In genomic region chr1:182784784-182785183, GRCm38 (mm10) we compare ENCODE assay signal across 30 mouse cellular contexts. TPM values are rescaled to one million over a fixed set of nuclear protein-coding genes. Genes with fewer than 3 reads are reported as not detected.
DNase-seq lines count a peak whose midpoint lies in the region; ATAC-seq and TF ChIP-seq lines count a peak whose summit lies in the region.
"Had no signal": no experiment of that assay in that cellular context is flagged by ENCODE, and none has a peak within 500 bp of the region (broad histone marks: within the 10 kb centered on the region; RNA-seq: fewer than 3 reads in every experiment).

No protein-coding gene starts in this region.

- no peak overlapping the region for H3K27ac ChIP-seq in kidney, adult 2 months (ENCODE audit: insufficient read depth, low read depth, low read length)
- H3K27ac ChIP-seq in testis, adult 2 months (ENCODE audit: control insufficient read depth, insufficient read depth, low read depth, low read length) = no peak overlapping the region
- peak overlapping the region; percentile 4; the same call in 1 of the 2 replicates for H3K27ac ChIP-seq in embryonic facial prominence, embryonic 13.5 days
- H3K27ac ChIP-seq: forebrain, embryonic 12.5 days; hindbrain, embryonic 14.5 days; limb, embryonic 12.5 days; midbrain, embryonic 10.5 days; stomach, embryonic 15.5 days had no signal

- DNase-seq in cerebellum, adult 9-10 months = no peak
- DNase-seq in kidney, adult 2 months = peak; percentile 24
- no peak for DNase-seq in kidney, postnatal 14 days
- no peak for DNase-seq in testis, postnatal 10 days (ENCODE audit: low spot score)
- no peak for DNase-seq in lung, postnatal 14 days
- DNase-seq: B cell, adult 2 months; gastrocnemius, postnatal 36 days; liver, postnatal 0 days had no signal

- H3K36me3 ChIP-seq in kidney, adult 2 months (ENCODE audit: control insufficient read depth, insufficient read depth, low read length) = no peaks in the 10 kb centered on the region
- H3K36me3 ChIP-seq in testis, adult 2 months (ENCODE audit: control insufficient read depth, insufficient read depth, low read length) = no peaks in the 10 kb centered on the region
- H3K36me3 ChIP-seq in embryonic facial prominence, embryonic 13.5 days = no peaks in the 10 kb centered on the region
- H3K36me3 ChIP-seq: forebrain, embryonic 12.5 days; G1E; limb, embryonic 12.5 days; midbrain, embryonic 10.5 days; stomach, embryonic 15.5 days had no signal

- H3K9me3 ChIP-seq in embryonic facial prominence, embryonic 13.5 days = no peaks in the 10 kb centered on the region
- H3K9me3 ChIP-seq: forebrain, embryonic 12.5 days; limb, embryonic 12.5 days; midbrain, embryonic 10.5 days; stomach, embryonic 15.5 days had no signal

- H3K4me1 ChIP-seq in kidney, adult 2 months (ENCODE audit: control insufficient read depth, insufficient read depth, low read length) = 0 out of 2 replicates have a peak, but pooled peaks cover 4% of the 10 kb centered on the region
- H3K4me1 ChIP-seq in testis, adult 2 months (ENCODE audit: control insufficient read depth, insufficient read depth, low read length) = no peaks in the 10 kb centered on the region
- H3K4me1 ChIP-seq in embryonic facial prominence, embryonic 13.5 days = peaks cover 25% of the 10 kb centered on the region
- H3K4me1 ChIP-seq: forebrain, embryonic 12.5 days; midbrain, embryonic 10.5 days; stomach, embryonic 15.5 days had no signal

- no peak for TF ChIP-seq POLR2A in kidney, adult 2 months (IDR thresholded peaks at IDR 0.05; ENCODE audit: low read depth, low read length)
- no peak for TF ChIP-seq POLR2A in testis, adult 2 months (IDR thresholded peaks at IDR 0.05; ENCODE audit: control insufficient read depth, low read depth, low read length)

- H3K27me3 ChIP-seq in kidney, adult 2 months (replicated peaks; ENCODE audit: control insufficient read depth, insufficient read depth, low read length) = no peaks in the 10 kb centered on the region
- no peaks in the 10 kb centered on the region for H3K27me3 ChIP-seq in testis, adult 2 months (ENCODE audit: control insufficient read depth, insufficient read depth, low read length)
- H3K27me3 ChIP-seq in embryonic facial prominence, embryonic 13.5 days = no peaks in the 10 kb centered on the region
- H3K27me3 ChIP-seq: CH12.LX; forebrain, embryonic 12.5 days; limb, embryonic 12.5 days; stomach, embryonic 15.5 days had no signal

- 0 out of 2 replicates have a peak, but pooled peaks have one; percentile 39 for ATAC-seq in cerebellum, adult (ENCODE audit: insufficient number of reproducible peaks, low FRiP score, low TSS enrichment)
- ATAC-seq in embryonic facial prominence, embryonic 13.5 days (ENCODE audit: insufficient number of reproducible peaks, insufficient read depth, low FRiP score, low TSS enrichment, low read depth) = no peak
- ATAC-seq: activated CD4-positive, CD25-positive, alpha-beta regulatory T cell, adult 4 months; inflammation-experienced regulatory T-cells, adult 6 months; liver, postnatal 0 days had no signal

- no peak for TF ChIP-seq CTCF in kidney, adult 2 months (conservative IDR thresholded peaks at IDR 0.05; ENCODE audit: insufficient read depth, insufficient read length, low read depth, low read length)
- no peak for TF ChIP-seq CTCF in testis, adult 2 months (IDR thresholded peaks at IDR 0.05; ENCODE audit: control insufficient read depth, insufficient read depth, insufficient replicate concordance, low read depth, low read length)

- H3K4me3 ChIP-seq in kidney, adult 2 months (ENCODE audit: insufficient read depth, low read depth, low read length) = no peak overlapping the region
- peak overlapping the region; percentile 67 for H3K4me3 ChIP-seq in testis, adult 2 months (ENCODE audit: control insufficient read depth, low read depth, low read length)
- H3K4me3 ChIP-seq in embryonic facial prominence, embryonic 13.5 days = no peak overlapping the region
- H3K4me3 ChIP-seq: erythroblast, embryonic 14.5 days; forebrain, embryonic 12.5 days; limb, embryonic 12.5 days; midbrain, embryonic 10.5 days; stomach, embryonic 15.5 days had no signal

- no peak overlapping the region for H3K4me2 ChIP-seq in embryonic facial prominence, embryonic 13.5 days
- H3K4me2 ChIP-seq: forebrain, embryonic 12.5 days; hindbrain, embryonic 14.5 days; limb, embryonic 12.5 days; liver, embryonic 11.5 days; stomach, embryonic 15.5 days had no signal

- WGBS in kidney, adult 2 months = 64% methylated on average over 3 of the region's 3 CpGs
- WGBS in embryonic facial prominence, embryonic 13.5 days = 56% methylated on average over 3 of the region's 3 CpGs

- no peak overlapping the region for H3K9ac ChIP-seq in embryonic facial prominence, embryonic 13.5 days
- H3K9ac ChIP-seq: forebrain, embryonic 12.5 days; hindbrain, embryonic 14.5 days; limb, embryonic 12.5 days; liver, postnatal 0 days; stomach, embryonic 15.5 days had no signal

RNA-seq across cellular contexts. Expression of gene Susd4, which starts 21.1 kb away (rescaled TPM):
- polyA plus RNA-seq in kidney, adult 2 months (2012; rRNA removed) = 6.7 and 7.5 TPM in 2 replicates
- 1.1 and 1.2 TPM in 2 replicates for polyA plus RNA-seq in testis, adult 2 months (2012; rRNA removed)
- 19.4 and 21.3 TPM in 2 replicates for polyA plus RNA-seq in embryonic facial prominence, embryonic 13.5 days (2015; fragmentation: Nextera tagmentation; extraction: Ambion mirVana)
- polyA plus RNA-seq: erythroblast, embryonic 14.5 days; G1E had no signal

RNA-seq across cellular contexts. Expression of gene Ccdc185, which starts 35.8 kb away (rescaled TPM):
- polyA plus RNA-seq in kidney, adult 2 months (2012; rRNA removed) = 0.09 and 0.15 TPM in 2 replicates
- polyA plus RNA-seq in testis, adult 2 months (2012; rRNA removed) = 206 and 220 TPM in 2 replicates
- not detected in 2 replicates for polyA plus RNA-seq in embryonic facial prominence, embryonic 13.5 days (2015; fragmentation: Nextera tagmentation; extraction: Ambion mirVana)
- polyA plus RNA-seq: activated CD4-positive, CD25-positive, alpha-beta regulatory T cell, adult 4 months; cortical plate, adult 2 months; embryonic facial prominence, embryonic 11.5 days; erythroblast, embryonic 14.5 days; forebrain, embryonic 12.5 days; G1E; heart, embryonic 14.5 days; hindbrain, embryonic 14.5 days; inflammation-experienced regulatory T-cells, adult 6 months; kidney, embryonic 16.5 days; limb, embryonic 12.5 days; liver, embryonic 11.5 days; liver, postnatal 0 days; lung, postnatal 0 days; midbrain, embryonic 10.5 days; midbrain, postnatal 0 days; neural tube, embryonic 14.5 days; stomach, embryonic 15.5 days; urinary bladder, adult 2 months had no signal

Comparison
In these comparisons a context has a peak if more than half of its experiments do, and no peak if none do; other contexts are left out.
1. RNA of gene Ccdc185, which starts 35.8 kb away (polyA plus RNA-seq): 206 to 220 TPM in testis, adult 2 months; 0.09 to 0.15 TPM in kidney, adult 2 months and not detected in embryonic facial prominence, embryonic 13.5 days; every median in the first group is over 100 times any median in the second.